Mouse (Mus musculus) embryonic facial prominence, embryonic 11.5 days (tissue): ENCODE measurements at regions not wholly inside any gene's neighbourhood (a gene's known extent, or its start where the extent isn't known, plus 50 kb on each side); places are given as distances from the start of the nearest gene placed in this dataset.

ENCODE experiments used
- ATAC-seq: fragments of 200-750 bp; cut with Nextera tagmentation; replicated peaks from 2 replicates; pipeline ENCODE4 v1.8.0; 2017; ENCODE audit warnings: low read depth; ENCODE audit not compliant: insufficient number of reproducible peaks, low FRiP score, low TSS enrichment
- DNase-seq: peaks from one replicate; pipeline ENCODE4 v3.0.0-alpha.2; 2015; ENCODE audit warnings: low spot score
- H3K27ac ChIP-seq: fragments of 300-500 bp; sonication (generic); replicated peaks from 2 replicates; pipeline ENCODE4 v1.5.1; 2014; ENCODE audit warnings: mild to moderate bottlenecking, low read depth, low read length, control low read depth
- H3K27me3 ChIP-seq: fragments of 300-500 bp; sonication (generic); 2 replicates; pipeline ENCODE4 v1.6.1; 2014; ENCODE audit warnings: mild to moderate bottlenecking, low read length, moderate library complexity, mixed read lengths; ENCODE audit not compliant: control insufficient read depth, insufficient read depth
- H3K36me3 ChIP-seq: fragments of 300-500 bp; sonication (generic); replicated peaks from 2 replicates; pipeline ENCODE4 v1.6.1; 2014; ENCODE audit warnings: low read depth, mild to moderate bottlenecking, low read length, moderate library complexity, mixed read lengths; ENCODE audit not compliant: control insufficient read depth, insufficient read depth
- H3K4me1 ChIP-seq: fragments of 300-500 bp; sonication (generic); 2 replicates; pipeline ENCODE4 v1.6.1; 2014; ENCODE audit warnings: low read length, mixed read lengths; ENCODE audit not compliant: control insufficient read depth, insufficient read depth
- H3K4me2 ChIP-seq: fragments of 300-500 bp; sonication (generic); 2 replicates; pipeline ENCODE4 v1.6.1; 2014; ENCODE audit warnings: low read depth, mild to moderate bottlenecking, control low read depth, low read length, moderate library complexity
- H3K4me3 ChIP-seq: fragments of 300-500 bp; sonication (generic); 2 replicates; pipeline ENCODE4 v1.5.1; 2014; ENCODE audit warnings: low read depth, low read length, control low read depth
- H3K9ac ChIP-seq: fragments of 300-500 bp; sonication (generic); replicated peaks from 2 replicates; pipeline ENCODE4 v1.6.1; 2014; ENCODE audit warnings: mild to moderate bottlenecking, control low read depth, low read length
- H3K9me3 ChIP-seq: fragments of 300-500 bp; sonication (generic); replicated peaks from 2 replicates; pipeline ENCODE4 v1.6.1; 2016; ENCODE audit warnings: mild to moderate bottlenecking, low read length, inconsistent platforms, mixed read lengths; ENCODE audit not compliant: control insufficient read depth
- WGBS: fragments of 180-500 bp; shearing (Covaris S2); extraction: QIAGEN DNeasy Blood & Tissue Kit; methylation state at CpG from one replicate; pipeline ENCODE4 v1.1.7; 2014; 5-methylcytosine and 5-hydroxymethylcytosine counted together

GRCm38 (mm10) chr17:62030614-62031013 lies 850.5 kb downstream of the Efna5 start:
- no peak for ATAC-seq
- Histone ChIP-seq H3K4me1 (no peaks in the 10 kb centered on the region), H3K9me3 (no peaks in the 10 kb centered on the region), H3K4me2 (no peak overlapping the region), H3K27ac (no peak overlapping the region), H3K4me3 (no peak overlapping the region), H3K27me3 (no peaks in the 10 kb centered on the region), H3K36me3 (no peaks in the 10 kb centered on the region), H3K9ac (no peak overlapping the region)
- no peak for DNase-seq
- WGBS, result 65% methylated on average over 1 of the region's 1 CpGs
